Mouse (Mus musculus): ENCODE measurements around the gene Hnrnpul2.
A peak's percentile ranks its signal among the peaks of the same experiment; 100 is the strongest.
"Not testable (repeated sequence)": the region's sequence is repeated elsewhere in the genome, so short reads cannot be mapped to it uniquely, and the experiment has no call there.

Hnrnpul2 gene

GRCm38 (mm10) chr19:8818301-8818798 lies 1.5 kb upstream of the Hnrnpul2 start:
- peak; percentile 43 for DNase-seq (ENCODE audit: low read depth, low spot score)

GRCm38 (mm10) chr19:8818801-8819595 lies 812 bp upstream of the Hnrnpul2 start, which contains the start of gene Ttc9c:
Gene Ttc9c (minus strand): TSS chr19:8819333.
- peak; percentile 100 for DNase-seq (ENCODE audit: low read depth, low spot score)

GRCm38 (mm10) chr19:8820424-8820956 lies 680 bp downstream of the Hnrnpul2 start:
- peak; percentile 22 for DNase-seq (ENCODE audit: low read depth, low spot score)

- DNase-seq (ENCODE audit: low read depth, low spot score), result no peak
Observed at GRCm38 (mm10) chr19:8821146-8821545, 1.3 kb downstream of the Hnrnpul2 start.

GRCm38 (mm10) chr19:8822696-8823095 lies 2.9 kb downstream of the Hnrnpul2 start:
- no peak for DNase-seq (ENCODE audit: low read depth, low spot score)

GRCm38 (mm10) chr19:8829660-8830059 lies 9.8 kb downstream of the Hnrnpul2 start, which contains the start of gene AC129217.1:
Gene AC129217.1 (plus strand): TSS chr19:8829773.
- DNase-seq (ENCODE audit: low read depth, low spot score), result no peak

GRCm38 (mm10) chr19:8830664-8831063 lies 10.9 kb downstream of the Hnrnpul2 start:
- no peak for DNase-seq (ENCODE audit: low read depth, low spot score)

- no peak for DNase-seq (ENCODE audit: low read depth, low spot score)
Observed at GRCm38 (mm10) chr19:8831262-8831661, 11.5 kb downstream of the Hnrnpul2 start.

GRCm38 (mm10) chr19:8832971-8833370 lies 13.2 kb downstream of the Hnrnpul2 start:
- no peak for DNase-seq (ENCODE audit: low read depth, low spot score)

GRCm38 (mm10) chr19:8836327-8836726 lies 16.5 kb downstream of the Hnrnpul2 start:
- DNase-seq (ENCODE audit: low read depth, low spot score), result not testable (repeated sequence)

GRCm38 (mm10) chr19:8837251-8837791 lies 17.5 kb downstream of the Hnrnpul2 start, which contains the start of gene Bscl2:
Gene Bscl2 (plus strand): TSS chr19:8837467.
- no peak for DNase-seq (ENCODE audit: low read depth, low spot score)

GRCm38 (mm10) chr19:8838041-8838730 lies 18.4 kb downstream of the Hnrnpul2 start:
- DNase-seq (ENCODE audit: low read depth, low spot score), result no peak

GRCm38 (mm10) chr19:8839103-8839907 lies 19.5 kb downstream of the Hnrnpul2 start, which contains the start of gene Gng3:
Gene Gng3 (minus strand): TSS chr19:8839194.
- no peak for DNase-seq (ENCODE audit: low read depth, low spot score)

GRCm38 (mm10) chr19:8839908-8840791 lies 20.3 kb downstream of the Hnrnpul2 start:
- DNase-seq (ENCODE audit: low read depth, low spot score), result no peak

GRCm38 (mm10) chr19:8841012-8841411 lies 21.2 kb downstream of the Hnrnpul2 start:
- no peak for DNase-seq (ENCODE audit: low read depth, low spot score)

- no peak for DNase-seq (ENCODE audit: low read depth, low spot score)
Observed at GRCm38 (mm10) chr19:8842961-8843360, 23.2 kb downstream of the Hnrnpul2 start.

GRCm38 (mm10) chr19:8844371-8845129 lies 24.7 kb downstream of the Hnrnpul2 start:
- DNase-seq (ENCODE audit: low read depth, low spot score), result peak; percentile 96

- no peak for DNase-seq (ENCODE audit: low read depth, low spot score)
Observed at GRCm38 (mm10) chr19:8848356-8848755, 28.5 kb downstream of the Hnrnpul2 start.

- peak; percentile 99 for DNase-seq (ENCODE audit: low read depth, low spot score)
Observed at GRCm38 (mm10) chr19:8850402-8850901, 30.6 kb downstream of the Hnrnpul2 start, which contains the start of gene Lrrn4cl. Gene Lrrn4cl (plus strand): TSS chr19:8850768.
